Mouse (Mus musculus): ENCODE measurements around the gene Azi2. TPM values are rescaled to one million over a fixed set of nuclear protein-coding genes. Genes with fewer than 3 reads are reported as not detected.

Gene Azi2
- total RNA-seq, 2 experiments from 2014 or later = 30.7 to 35.4 TPM

GRCm38 (mm10) chr9:118082575-118083431, 42.5 kb downstream of the Azi2 start:
- no peak for DNase-seq (ENCODE audit: low spot score)

- DNase-seq (ENCODE audit: low spot score) = no peak
Measured at GRCm38 (mm10) chr9:118083834-118084233, 43.5 kb downstream of the Azi2 start.

- peak; percentile 6 for DNase-seq (ENCODE audit: low spot score)
Measured at GRCm38 (mm10) chr9:118099395-118099794, 59.1 kb downstream of the Azi2 start.

GRCm38 (mm10) chr9:118100484-118100883, 60.2 kb downstream of the Azi2 start:
- no peak for DNase-seq (ENCODE audit: low spot score)

GRCm38 (mm10) chr9:118101802-118102201, 61.5 kb downstream of the Azi2 start:
- DNase-seq (ENCODE audit: low spot score) = no peak

GRCm38 (mm10) chr9:118108527-118109011, 68.3 kb downstream of the Azi2 start:
- DNase-seq (ENCODE audit: low spot score) = no peak

- DNase-seq (ENCODE audit: low spot score) = no peak
Measured at GRCm38 (mm10) chr9:118109697-118110359, 69.5 kb downstream of the Azi2 start.

- no peak for DNase-seq (ENCODE audit: low spot score)
Measured at GRCm38 (mm10) chr9:118110360-118110710, 70.0 kb downstream of the Azi2 start.

Small RNA genes lying within 50 kb of the gene (microRNA-seq; reads per million reads assigned to microRNA genes)
- not detected for gene Gm22008

Other genes starting within 250 kb of the Azi2 start
- 10 to 100 TPM; 21.5 to 23.0 TPM for gene Cmc1, start 109.7 kb downstream of the Azi2 start, total RNA-seq (2021)

All from gastrocnemius, adult 18-20 months (tissue).